Mouse (Mus musculus) adrenal gland, postnatal 4 days (tissue): Measurements from ENCODE around the gene Hip1r. TPM values are rescaled to one million over a fixed set of nuclear protein-coding genes. Genes with fewer than 3 reads are reported as not detected.
A peak's percentile ranks its signal among the peaks of the same experiment; 100 is the strongest.

ENCODE experiments used
- DNase-seq, 2 experiments: peaks; one replicate each; pipeline ENCODE4 v3.0.0; 2021 to 2022; ENCODE audit warnings: low spot score in 2 of 2, mixed read lengths in 2 of 2
- total RNA-seq, 2 experiments: library from RNA; stranded (reverse); gene quantifications; 2 replicates each; pipeline ENCODE4 v1.2.3; 2021

Gene Hip1r
- total RNA-seq, 2 experiments from 2014 or later, result 16.3 to 23.6 TPM

- DNase-seq, result no peak
These were observed 975 bp upstream of the Hip1r start for GRCm38 (mm10) chr5:123972453-123972852.

GRCm38 (mm10) chr5:123974179-123974485 is 704 bp downstream of the Hip1r start:
- no peak for DNase-seq

- no peak for DNase-seq
These were observed 1.2 kb downstream of the Hip1r start for GRCm38 (mm10) chr5:123974616-123975111.

- no peak for DNase-seq
These were observed 2.3 kb downstream of the Hip1r start for GRCm38 (mm10) chr5:123975668-123976180.

- DNase-seq, result no peak
These were observed 3.8 kb downstream of the Hip1r start for GRCm38 (mm10) chr5:123977231-123977630.

GRCm38 (mm10) chr5:123978131-123978530 is 4.7 kb downstream of the Hip1r start:
- no peak for DNase-seq

- no peak for DNase-seq
These were observed 6.0 kb downstream of the Hip1r start for GRCm38 (mm10) chr5:123979221-123979979.

GRCm38 (mm10) chr5:123979980-123980369 is 6.5 kb downstream of the Hip1r start:
- DNase-seq, result no peak

- no peak for DNase-seq
These were observed 7.3 kb downstream of the Hip1r start for GRCm38 (mm10) chr5:123980521-123981249.

GRCm38 (mm10) chr5:123981250-123981554 is 7.8 kb downstream of the Hip1r start:
- DNase-seq, result no peak

- DNase-seq, result no peak
These were observed 9.4 kb downstream of the Hip1r start for GRCm38 (mm10) chr5:123982838-123983237.

- DNase-seq, result no peak
These were observed 12.0 kb downstream of the Hip1r start for GRCm38 (mm10) chr5:123985434-123985833.

GRCm38 (mm10) chr5:123986925-123987324 is 13.5 kb downstream of the Hip1r start:
- DNase-seq, result no peak

GRCm38 (mm10) chr5:123987511-123987910 is 14.1 kb downstream of the Hip1r start:
- DNase-seq, result no peak

- no peak for DNase-seq
These were observed 16.8 kb downstream of the Hip1r start for GRCm38 (mm10) chr5:123989941-123990885.

- no peak for DNase-seq
These were observed 17.9 kb downstream of the Hip1r start for GRCm38 (mm10) chr5:123991321-123991720.

GRCm38 (mm10) chr5:123992193-123992637 is 18.8 kb downstream of the Hip1r start:
- DNase-seq, result no peak

GRCm38 (mm10) chr5:123992794-123993193 is 19.4 kb downstream of the Hip1r start:
- DNase-seq, result peak; percentile 55 to 73

GRCm38 (mm10) chr5:123993263-123994036 is 20.0 kb downstream of the Hip1r start:
- no peak for DNase-seq

GRCm38 (mm10) chr5:123994468-123994867 is 21.0 kb downstream of the Hip1r start:
- no peak for DNase-seq
